Mouse (Mus musculus) intestine, postnatal 0 days (tissue): ENCODE data around the gene Cox10. TPM values are rescaled to one million over a fixed set of nuclear protein-coding genes. Genes with fewer than 3 reads are reported as not detected.
A peak's percentile ranks its signal among the peaks of the same experiment; 100 is the strongest.

Experiments used
- ATAC-seq: fragments of 200-750 bp; cut with Nextera tagmentation; 2 replicates; pipeline ENCODE4 v1.8.0; 2017; ENCODE audit warnings: mild to moderate bottlenecking, moderate TSS enrichment, moderate library complexity
- H3K27ac ChIP-seq: fragments of 300-500 bp; sonication (generic); 2 replicates; pipeline ENCODE4 v1.5.1; 2014; ENCODE audit warnings: mild to moderate bottlenecking, low read depth, low read length, moderate library complexity
- H3K27me3 ChIP-seq: fragments of 300-500 bp; sonication (generic); replicated peaks from 2 replicates; pipeline ENCODE4 v1.6.1; 2014; ENCODE audit warnings: low read length, mixed read lengths; ENCODE audit not compliant: control insufficient read depth, insufficient read depth
- H3K36me3 ChIP-seq: fragments of 300-500 bp; sonication (generic); 2 replicates; pipeline ENCODE4 v1.6.1; 2014; ENCODE audit warnings: mild to moderate bottlenecking, moderate library complexity; ENCODE audit not compliant: control insufficient read depth, insufficient read depth
- H3K4me1 ChIP-seq: fragments of 300-500 bp; sonication (generic); replicated peaks from 2 replicates; pipeline ENCODE4 v1.6.1; 2014; ENCODE audit warnings: antibody characterized with exemption, low read length, mixed read lengths; ENCODE audit not compliant: control insufficient read depth, insufficient read depth
- H3K4me2 ChIP-seq: fragments of 300-500 bp; sonication (generic); replicated peaks from 2 replicates; pipeline ENCODE4 v1.6.1; 2014; ENCODE audit warnings: low read depth, mild to moderate bottlenecking, moderate library complexity
- H3K4me3 ChIP-seq: fragments of 300-500 bp; sonication (generic); 2 replicates; pipeline ENCODE4 v1.5.1; 2014; ENCODE audit warnings: low read depth, low read length
- H3K9ac ChIP-seq: fragments of 300-500 bp; sonication (generic); 2 replicates; pipeline ENCODE4 v1.6.1; 2014; ENCODE audit warnings: mild to moderate bottlenecking, low read depth, low read length
- H3K9me3 ChIP-seq: fragments of 300-500 bp; sonication (generic); 2 replicates; pipeline ENCODE4 v1.6.1; 2016; ENCODE audit warnings: mixed run types; ENCODE audit not compliant: control insufficient read depth
- CTCF ChIP-seq: sonication (generic); IDR thresholded peaks from 2 replicates; pipeline ENCODE4 v1.5.1; 2016; ENCODE audit warnings: low read depth, mild to moderate bottlenecking, control low read depth, antibody characterized with exemption, moderate library complexity
- WGBS: fragments of 180-500 bp; shearing (Covaris S2); extraction: QIAGEN DNeasy Blood & Tissue Kit; methylation state at CpG from one replicate; pipeline ENCODE4 v1.1.7; 2014; 5-methylcytosine and 5-hydroxymethylcytosine counted together
- polyA plus RNA-seq: library from polyadenylated mRNA; unstranded; fragments of >200 nt; fragmentation: Nextera tagmentation; extraction: Ambion mirVana; gene quantifications from 2 replicates; pipeline ENCODE4 v1.2.1, GENCODE M21; 2015

Cox10 gene
- polyA plus RNA-seq, 1 experiment from 2014 or later, result 21.4 TPM

DNA sequence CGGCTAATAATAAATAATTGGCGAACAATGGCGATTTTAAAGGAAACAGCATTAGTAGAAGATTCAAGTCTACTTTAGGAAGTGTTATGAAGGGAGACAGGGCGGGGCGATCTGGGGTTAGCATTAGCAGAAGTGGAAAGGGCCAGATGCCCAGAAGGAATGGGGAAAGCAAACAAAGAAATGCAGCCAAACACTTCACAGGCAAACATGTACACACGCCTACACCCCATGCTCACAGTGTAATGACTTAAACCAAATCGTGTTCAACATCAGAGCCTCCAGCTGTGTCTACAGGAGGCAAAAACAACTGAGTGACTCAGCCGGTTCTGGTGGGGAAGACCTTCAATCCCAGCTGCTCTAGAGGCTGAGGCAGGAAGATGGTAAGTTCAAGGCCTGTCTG, 137.1 kb downstream of the Cox10 start:
- Histone ChIP-seq H3K4me2 (no peak overlapping the region), H3K27me3 (0 out of 2 replicates have a peak, but pooled peaks cover 8% of the 10 kb centered on the region), H3K9ac (no peak overlapping the region), H3K9me3 (no peaks in the 10 kb centered on the region), H3K4me3 (no peak overlapping the region), H3K36me3 (no peaks in the 10 kb centered on the region), H3K27ac (no peak overlapping the region), H3K4me1 (no peaks in the 10 kb centered on the region)
- WGBS, result 70% methylated on average over 8 of the region's 8 CpGs
- ATAC-seq, result no peak
- no peak for TF ChIP-seq CTCF

DNA sequence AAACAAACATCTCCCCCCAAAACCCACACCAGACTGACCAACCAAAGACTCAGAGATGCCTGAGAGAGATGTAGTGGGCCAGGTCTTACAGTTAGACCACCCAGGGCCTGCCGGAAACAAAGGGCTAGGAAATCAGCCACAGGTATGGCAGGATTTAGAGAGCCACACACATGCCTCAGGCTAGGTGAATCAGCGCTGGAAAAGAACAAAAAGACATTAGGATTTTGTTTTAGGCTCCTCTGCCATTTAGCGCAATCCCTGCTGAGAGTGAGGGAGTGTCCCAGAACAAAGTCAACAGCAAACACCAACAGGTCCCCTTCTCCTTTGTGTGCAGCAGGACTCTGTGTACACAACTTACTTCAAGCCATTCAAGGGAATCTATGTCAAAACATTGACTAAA, 142.6 kb downstream of the Cox10 start:
- Histone ChIP-seq H3K4me1 (no peaks in the 10 kb centered on the region), H3K27ac (no peak overlapping the region), H3K4me3 (no peak overlapping the region), H3K4me2 (no peak overlapping the region), H3K9ac (no peak overlapping the region), H3K36me3 (no peaks in the 10 kb centered on the region), H3K9me3 (no peaks in the 10 kb centered on the region), H3K27me3 (0 out of 2 replicates have a peak, but pooled peaks cover 8% of the 10 kb centered on the region)
- 44% methylated on average over 3 of the region's 3 CpGs for WGBS
- TF ChIP-seq CTCF, result no peak
- no peak for ATAC-seq

DNA sequence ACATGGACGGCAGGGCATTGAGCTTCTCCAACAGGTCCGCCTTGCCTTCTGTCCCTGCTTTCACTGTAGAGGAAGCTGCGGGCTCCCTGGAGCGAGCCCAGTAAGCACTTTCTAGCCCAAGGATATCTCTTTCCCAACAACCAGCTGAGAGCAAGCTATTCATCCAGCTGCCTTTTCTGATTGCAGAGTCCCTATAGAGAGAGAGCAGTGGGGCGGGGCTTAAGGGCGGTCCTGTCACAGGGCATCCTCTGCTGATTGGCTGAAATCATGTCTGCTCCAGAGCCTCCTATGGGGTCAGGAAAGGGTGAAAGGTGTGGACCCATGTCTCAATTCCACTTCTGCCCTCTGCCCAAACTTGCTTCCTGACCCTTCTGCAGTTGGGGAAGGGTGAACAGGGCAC, 152.4 kb downstream of the Cox10 start:
- Histone ChIP-seq H3K9me3 (no peaks in the 10 kb centered on the region), H3K4me3 (no peak overlapping the region), H3K9ac (no peak overlapping the region), H3K27ac (no peak overlapping the region), H3K27me3 (peaks cover 42% of the 10 kb centered on the region), H3K36me3 (no peaks in the 10 kb centered on the region), H3K4me2 (no peak overlapping the region), H3K4me1 (peaks cover 2% of the 10 kb centered on the region; the same call in 1 of the 2 replicates)
- WGBS, result 81% methylated on average over 6 of the region's 6 CpGs
- TF ChIP-seq CTCF, result no peak
- ATAC-seq, result no peak

DNA sequence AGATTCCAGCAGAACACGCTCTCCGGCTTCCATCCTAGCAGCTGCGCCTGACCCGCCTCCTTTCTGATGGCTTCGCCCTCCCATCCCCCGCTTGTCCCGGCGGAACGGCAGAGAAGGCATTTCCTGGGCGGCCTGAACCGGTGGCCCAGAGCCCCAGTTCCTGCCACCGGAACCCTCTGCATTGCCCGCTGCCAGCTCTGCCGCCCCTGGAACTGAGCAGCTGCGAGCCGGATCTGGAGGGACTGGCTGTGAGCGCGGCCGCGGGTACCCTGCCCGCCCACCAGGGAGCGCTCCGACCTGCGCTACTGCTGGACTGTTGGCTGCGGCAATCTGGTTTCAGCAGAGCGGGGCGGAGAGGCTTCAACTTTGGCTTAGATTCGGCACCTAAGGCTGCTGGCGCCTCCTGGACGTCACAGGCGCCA, 154.1 kb downstream of the Cox10 start:
- peak; percentile 31; the same call in 1 of the 2 replicates for ATAC-seq
- H3K9ac ChIP-seq, result no peak overlapping the region
- no peaks in the 10 kb centered on the region for H3K9me3 ChIP-seq
- no peak overlapping the region for H3K27ac ChIP-seq
- peak overlapping the region; percentile 68 for H3K4me2 ChIP-seq
- peak; percentile 96 for TF ChIP-seq CTCF
- no peaks in the 10 kb centered on the region for H3K36me3 ChIP-seq
- H3K4me1 ChIP-seq, result peaks cover 5% of the 10 kb centered on the region; the same call in 1 of the 2 replicates
- WGBS, result under 1% methylated on average over 31 of the region's 31 CpGs
- H3K27me3 ChIP-seq, result peaks cover 56% of the 10 kb centered on the region
- H3K4me3 ChIP-seq, result peak overlapping the region; percentile 43

DNA sequence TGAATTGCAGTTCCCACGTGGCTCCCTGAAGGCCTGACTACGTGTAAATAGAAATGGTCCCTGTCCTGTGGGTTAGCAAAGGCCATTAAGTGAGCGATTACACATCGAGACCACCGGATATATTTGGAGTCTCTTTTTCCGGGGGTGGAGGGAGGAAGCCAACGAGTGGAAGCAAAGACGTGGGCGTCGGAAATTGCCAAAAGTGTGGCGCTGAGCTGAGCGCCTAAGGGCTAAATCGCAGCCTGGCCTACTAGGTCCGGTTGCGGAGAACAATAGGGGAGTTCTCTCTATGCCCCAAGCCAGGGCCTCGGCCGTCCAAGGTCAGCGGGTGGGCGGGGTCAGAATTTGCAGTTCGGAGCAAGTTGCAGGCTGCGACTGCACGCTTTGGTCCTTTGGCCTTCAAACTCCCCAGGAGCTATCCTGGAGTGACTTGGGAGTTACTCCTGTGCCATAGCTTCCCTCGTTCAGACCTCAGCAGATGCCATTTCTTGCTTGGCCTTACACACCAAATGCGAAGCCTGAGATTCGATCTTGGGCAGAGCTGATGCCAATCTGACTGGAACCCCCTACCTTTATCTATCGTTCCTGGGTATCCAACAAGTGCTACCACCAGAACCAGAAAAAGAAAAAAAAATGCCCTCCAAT, 154.9 kb downstream of the Cox10 start:
- H3K9ac ChIP-seq, result no peak overlapping the region
- no peak for TF ChIP-seq CTCF
- ATAC-seq, result no peak
- 0 out of 2 replicates have a peak overlapping the region, but pooled peaks have one; percentile 24 for H3K4me2 ChIP-seq
- peaks cover 64% of the 10 kb centered on the region for H3K27me3 ChIP-seq
- H3K4me1 ChIP-seq, result peaks cover 5% of the 10 kb centered on the region; the same call in 1 of the 2 replicates
- no peak overlapping the region for H3K4me3 ChIP-seq
- H3K36me3 ChIP-seq, result no peaks in the 10 kb centered on the region
- 12% methylated on average over 26 of the region's 26 CpGs for WGBS
- H3K27ac ChIP-seq, result no peak overlapping the region
- H3K9me3 ChIP-seq, result no peaks in the 10 kb centered on the region

DNA sequence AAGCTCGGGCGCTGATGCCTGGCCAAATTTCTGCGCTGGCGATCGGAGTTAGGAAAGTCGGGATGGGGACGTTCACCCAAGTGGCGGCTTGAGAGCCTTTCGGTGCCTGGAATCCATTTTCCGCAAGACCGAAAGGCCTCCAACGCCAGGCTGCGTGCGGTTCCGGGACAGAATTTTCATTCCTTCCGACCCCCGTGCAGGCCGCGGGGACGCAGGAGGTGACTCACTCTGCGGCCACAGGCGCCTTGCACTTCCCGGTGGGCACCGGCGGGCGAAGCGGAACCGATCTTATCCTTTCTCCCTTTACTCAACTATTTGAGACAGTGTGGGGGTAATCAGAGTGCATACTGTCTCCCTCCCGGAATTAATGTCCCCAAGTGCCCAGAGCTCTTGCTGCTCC, 155.9 kb downstream of the Cox10 start:
- no peaks in the 10 kb centered on the region for H3K9me3 ChIP-seq
- TF ChIP-seq CTCF, result no peak
- H3K4me1 ChIP-seq, result peaks cover 5% of the 10 kb centered on the region; the same call in 1 of the 2 replicates
- H3K9ac ChIP-seq, result no peak overlapping the region
- H3K27me3 ChIP-seq, result peaks cover 69% of the 10 kb centered on the region
- peak overlapping the region; percentile 84 for H3K4me2 ChIP-seq
- H3K27ac ChIP-seq, result no peak overlapping the region
- H3K4me3 ChIP-seq, result peak overlapping the region; percentile 35
- no peaks in the 10 kb centered on the region for H3K36me3 ChIP-seq
- WGBS, result 2% methylated on average over 29 of the region's 29 CpGs
- no peak for ATAC-seq
